Mouse (Mus musculus): ENCODE measurements at regions not wholly inside any gene's neighbourhood (a gene's known extent, or its start where the extent isn't known, plus 50 kb on each side); places are given as distances from the start of the nearest gene placed in this dataset.
A peak's percentile ranks its signal among the peaks of the same experiment; 100 is the strongest.

DNA sequence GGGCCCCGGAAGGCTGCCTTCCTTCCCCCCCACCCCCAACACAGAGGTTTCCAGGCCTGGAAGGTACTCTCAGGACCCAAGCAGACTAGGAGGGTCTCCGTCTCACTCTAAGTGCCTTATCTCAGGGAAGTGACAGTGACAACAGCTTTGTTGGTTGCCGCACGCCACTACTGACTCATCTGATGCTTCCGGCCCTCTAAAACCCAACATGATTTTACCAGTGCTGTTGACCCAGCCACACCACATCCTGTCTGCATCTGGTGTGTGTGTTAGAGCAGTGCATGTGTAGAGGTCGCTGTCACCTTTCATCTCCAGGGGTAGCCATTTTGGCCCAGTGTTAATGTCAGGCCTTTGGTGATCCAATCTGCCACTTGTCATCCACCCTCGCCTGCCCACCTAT, 206.5 kb downstream of the Rplp1 start:
- DNase-seq (ENCODE audit: low spot score in 2 of 2), result no peak

DNA sequence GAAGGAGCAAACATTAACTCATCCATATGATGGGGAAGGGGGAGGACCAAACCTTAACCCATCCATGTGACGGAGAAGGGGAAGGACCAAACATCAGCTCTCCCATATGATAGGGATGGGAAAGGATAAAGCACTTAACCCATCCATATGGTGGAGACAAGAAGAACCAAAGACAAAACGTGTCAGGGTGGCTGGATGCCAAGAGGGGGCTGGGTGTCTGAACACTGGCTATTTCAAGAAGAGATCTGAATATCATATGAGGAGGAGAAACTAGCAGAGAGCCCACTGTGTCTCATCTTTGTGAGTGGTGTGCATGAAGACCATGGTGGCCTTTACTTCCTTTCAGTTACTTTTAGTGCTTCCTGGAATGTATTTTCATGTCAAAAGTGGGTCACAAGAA, 207.0 kb downstream of the Rplp1 start:
- DNase-seq (ENCODE audit: low spot score in 2 of 2), result no peak

DNA sequence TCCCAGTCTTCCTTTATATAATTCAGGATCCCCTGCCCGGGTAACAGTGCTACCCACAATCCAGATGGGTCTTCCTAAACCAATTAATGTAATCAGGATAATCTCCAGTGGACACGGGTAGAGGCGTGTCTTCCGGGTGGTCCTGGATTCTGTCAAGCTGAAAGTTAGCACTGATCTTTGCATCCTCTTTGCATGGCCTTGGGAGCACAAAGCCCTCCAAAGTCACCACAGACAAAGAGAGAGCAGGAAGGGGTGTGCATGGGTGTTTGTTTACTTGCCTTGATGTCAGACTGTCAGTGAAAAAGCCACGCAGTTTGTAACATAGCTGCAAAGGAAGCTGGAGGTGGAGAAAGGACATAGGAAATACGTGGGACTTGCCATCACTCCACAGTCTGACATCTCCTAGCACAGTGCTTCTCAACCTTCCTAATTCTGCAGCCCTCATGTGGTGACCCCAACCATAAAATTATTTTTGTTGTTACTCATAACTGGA, 208.0 kb downstream of the Rplp1 start:
- no peak for DNase-seq (ENCODE audit: low spot score in 2 of 2)

DNA sequence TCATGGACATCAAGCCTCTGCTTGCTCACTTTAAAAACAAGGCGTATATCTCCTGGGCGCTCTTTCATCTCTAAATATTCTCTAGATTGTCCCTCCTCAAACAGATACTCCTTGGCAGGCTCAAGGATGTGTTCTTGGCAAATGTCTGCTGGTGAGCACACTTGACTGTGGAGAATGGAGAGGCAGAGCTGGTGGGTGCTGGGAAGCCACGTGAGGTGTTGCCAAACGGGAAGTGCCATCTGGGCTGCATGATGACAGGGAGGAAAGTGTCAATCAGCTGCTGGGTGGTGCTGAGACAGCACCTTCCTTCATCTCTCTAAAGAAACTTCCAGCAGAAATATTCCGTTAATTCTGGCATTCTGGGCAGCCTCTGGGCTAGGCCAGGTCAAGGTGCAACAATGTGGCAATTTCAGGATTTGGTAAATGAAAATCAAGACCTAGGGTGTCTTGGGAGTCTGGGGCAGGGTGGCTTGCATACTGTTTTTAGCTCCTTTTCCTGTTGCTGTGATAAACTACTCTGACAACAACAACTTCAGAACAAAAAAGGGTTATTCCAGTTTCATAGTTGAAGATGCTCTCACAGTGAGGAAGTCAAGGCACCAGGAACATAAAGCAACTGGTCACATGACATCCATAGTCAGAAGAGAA, 208.6 kb downstream of the Rplp1 start:
- no peak for DNase-seq (ENCODE audit: low spot score in 2 of 2)

DNA sequence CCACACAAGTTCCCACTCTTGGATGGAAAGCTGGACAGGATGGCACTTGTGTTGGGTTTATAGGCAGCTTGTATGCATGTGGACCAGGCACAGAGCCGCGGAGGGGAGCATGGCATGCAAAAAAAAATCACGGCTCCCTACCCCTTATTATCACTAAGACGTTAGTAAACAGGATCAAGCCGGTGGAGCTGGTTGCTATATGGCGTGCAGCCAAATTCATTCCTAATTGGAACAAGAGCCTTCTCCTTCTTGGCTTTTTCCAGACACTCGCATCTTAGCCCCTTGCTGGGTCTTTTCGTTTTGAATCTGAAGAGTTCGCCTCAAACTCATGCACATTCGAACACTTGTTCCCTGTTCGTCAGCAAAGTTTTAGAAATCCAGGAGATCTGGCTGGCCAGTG, 211.0 kb downstream of the Rplp1 start:
- no peak for DNase-seq (ENCODE audit: low spot score in 2 of 2)

DNA sequence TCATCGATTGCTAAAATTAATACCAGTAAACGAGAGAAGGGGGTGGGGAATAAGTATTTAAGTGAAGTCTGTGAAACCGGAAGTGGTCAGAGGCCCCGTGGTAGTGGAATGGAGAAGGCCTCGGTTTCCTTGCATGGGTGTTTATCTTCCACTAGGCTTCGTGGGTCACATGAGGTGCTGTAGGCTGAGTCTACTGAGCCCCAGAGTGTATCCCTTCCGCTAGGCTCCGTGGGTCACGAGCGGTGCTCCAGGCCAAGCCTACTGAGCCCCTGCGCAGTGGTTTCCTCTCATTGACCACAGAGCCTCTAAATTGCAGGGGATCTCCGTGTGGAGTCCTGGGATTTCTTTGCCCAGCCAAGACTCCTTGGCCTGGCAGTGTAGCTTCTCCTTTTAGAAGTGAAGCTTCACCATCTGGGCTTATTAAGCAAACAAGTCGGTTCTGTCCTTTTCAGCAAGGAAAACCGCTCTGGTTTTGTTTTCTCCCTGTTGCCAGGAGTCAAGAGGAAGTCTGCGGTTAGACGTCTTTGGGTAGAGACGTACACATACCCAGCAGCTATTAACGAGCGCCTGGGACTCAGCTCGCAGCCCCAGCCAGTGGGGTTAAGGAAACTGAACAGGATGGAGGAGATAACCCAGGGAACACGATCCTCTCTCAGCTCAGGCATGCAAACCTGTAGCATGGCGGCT, 211.9 kb downstream of the Rplp1 start:
- DNase-seq (ENCODE audit: low spot score in 2 of 2), result no peak

DNA sequence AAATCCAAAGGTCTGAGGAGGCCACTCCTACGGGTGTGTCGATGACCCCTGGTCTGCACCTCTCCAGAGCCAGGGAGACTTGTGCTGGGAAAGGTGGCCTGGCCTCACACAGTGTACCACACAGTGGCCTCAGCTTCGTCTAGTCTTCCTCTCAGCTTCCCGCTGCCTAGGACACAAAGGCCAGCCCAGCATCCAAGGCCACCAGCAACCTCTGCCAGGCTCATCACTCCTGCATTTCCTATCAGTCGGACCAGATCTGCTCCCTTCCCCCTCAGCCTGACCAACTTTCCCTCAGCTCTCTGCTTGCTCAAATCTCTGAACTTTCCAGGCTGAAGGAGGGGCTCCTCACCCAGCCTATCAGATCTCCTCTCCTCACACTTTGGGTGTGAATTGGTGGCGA, 213.8 kb downstream of the Rplp1 start:
- no peak for DNase-seq (ENCODE audit: low spot score in 2 of 2)

DNA sequence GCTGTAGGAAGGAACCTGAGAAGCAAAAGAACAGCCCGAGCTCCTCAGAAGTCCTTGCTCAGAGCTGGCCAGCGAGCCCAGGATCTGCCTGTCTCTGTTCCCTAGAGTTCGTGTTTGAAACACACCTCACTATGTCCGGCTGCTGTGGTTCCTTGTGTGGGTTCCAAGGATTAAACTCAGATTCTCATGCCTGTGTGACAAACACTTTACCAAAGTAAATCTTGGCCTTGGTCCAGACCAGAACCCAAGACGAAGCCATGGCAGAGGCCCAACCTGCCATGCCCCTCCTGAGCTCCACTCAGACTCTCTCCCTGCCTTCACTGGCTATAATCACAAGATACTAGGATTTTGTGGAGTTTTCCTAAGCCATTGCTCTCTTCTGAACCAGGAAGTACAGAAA, 214.7 kb downstream of the Rplp1 start:
- DNase-seq (ENCODE audit: low spot score in 2 of 2), result no peak

DNA sequence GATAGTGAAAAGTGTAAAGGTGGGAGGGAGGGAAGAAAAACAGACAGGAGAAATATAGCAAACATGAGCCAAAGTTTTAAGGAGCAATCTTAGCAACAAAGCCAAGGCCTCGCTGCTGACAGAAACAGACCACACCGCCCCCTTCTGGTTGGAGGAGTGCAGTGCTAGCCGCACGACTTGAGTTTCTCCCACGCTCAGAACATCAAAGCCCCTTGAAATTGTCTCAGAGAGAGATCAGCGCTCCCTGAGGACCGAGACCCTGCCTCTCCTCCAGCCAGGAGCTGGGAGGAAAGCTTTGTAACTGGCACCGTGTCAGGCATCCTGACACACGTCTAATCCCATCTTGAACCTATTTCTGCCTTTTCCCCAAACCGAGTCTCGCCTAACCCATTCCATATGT, 216.4 kb downstream of the Rplp1 start:
- DNase-seq (ENCODE audit: low spot score in 2 of 2), result peak; percentile 58 to 79

DNA sequence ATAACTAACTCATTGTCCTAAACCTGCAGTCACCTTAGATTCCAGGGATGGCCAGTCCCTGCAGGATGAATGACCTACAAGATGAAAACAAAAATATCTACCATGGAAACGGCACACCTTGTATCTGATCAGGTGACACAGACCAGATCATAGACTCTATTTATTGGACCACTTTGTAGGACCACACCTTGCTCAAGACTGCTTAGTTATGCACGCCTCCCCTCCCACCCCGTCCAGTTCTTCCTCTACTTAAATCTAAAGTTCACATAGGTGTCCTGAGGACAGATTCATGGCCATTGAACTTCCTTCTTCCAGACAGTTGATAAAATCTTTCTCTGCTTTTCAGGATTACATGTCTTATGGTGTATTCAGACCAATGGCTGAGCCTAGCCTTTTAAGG, 217.5 kb downstream of the Rplp1 start:
- DNase-seq (ENCODE audit: low spot score in 2 of 2), result no peak

DNA sequence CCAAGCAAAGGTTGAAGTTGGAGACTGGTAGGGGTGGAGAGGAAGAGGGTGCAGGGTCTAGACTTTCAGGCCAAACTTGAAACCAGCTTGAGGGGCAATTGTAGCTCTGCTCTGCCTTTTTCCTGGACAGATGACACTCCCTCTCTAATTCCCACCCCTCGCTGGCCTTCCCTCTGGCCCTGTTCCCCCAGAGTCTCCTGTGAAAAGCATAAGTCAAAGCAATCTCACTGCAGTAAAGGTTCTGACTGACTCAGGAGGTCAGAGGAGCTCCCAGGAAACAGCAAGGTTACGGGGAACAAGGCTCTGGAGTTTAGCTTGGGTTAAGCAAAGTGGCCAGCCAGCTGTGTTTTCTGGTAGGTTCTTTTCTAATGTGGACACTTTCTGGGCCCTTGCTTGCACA, 218.5 kb downstream of the Rplp1 start:
- DNase-seq (ENCODE audit: low spot score in 2 of 2), result no peak

DNA sequence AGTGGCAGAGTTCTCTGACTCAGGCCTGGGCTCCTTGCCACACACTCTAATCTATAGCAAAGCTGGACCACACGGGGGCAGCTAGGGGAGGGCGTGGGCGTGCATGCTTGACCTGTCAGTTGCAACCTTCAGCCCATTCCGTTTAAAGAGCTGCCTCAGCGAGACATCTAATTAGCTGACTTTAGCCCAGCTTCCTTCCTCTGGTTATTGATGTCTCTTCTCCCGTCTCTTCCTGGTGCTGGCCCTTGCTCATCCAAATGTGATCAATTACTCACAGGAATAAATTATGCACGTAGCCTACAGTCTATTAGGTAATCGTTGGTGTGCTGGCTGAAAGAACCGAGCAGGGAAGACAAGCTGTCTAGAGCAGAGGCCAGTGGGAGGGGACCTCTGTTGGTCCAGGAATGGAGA, 219.0 kb downstream of the Rplp1 start:
- DNase-seq (ENCODE audit: low spot score in 2 of 2), result no peak

DNA sequence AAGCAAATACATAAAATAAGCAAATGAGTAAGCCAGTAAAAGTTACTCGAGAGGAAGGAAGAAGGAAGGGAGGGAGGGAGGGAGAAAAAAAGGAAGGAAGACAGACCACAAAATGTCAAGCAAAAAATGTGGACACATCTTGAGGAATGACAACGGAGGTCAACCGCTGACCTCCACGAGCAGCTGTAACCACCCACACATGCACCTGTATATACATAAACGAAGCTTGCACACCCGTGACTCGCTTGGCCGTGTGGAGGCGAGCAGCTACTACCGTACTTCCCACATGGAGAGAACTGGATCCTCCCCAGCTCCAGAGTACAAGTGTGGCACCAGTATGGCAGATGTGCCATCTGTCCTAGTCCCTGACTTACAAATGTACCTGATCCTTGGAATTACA, 220.1 kb downstream of the Rplp1 start:
- DNase-seq (ENCODE audit: low spot score in 2 of 2), result no peak

DNA sequence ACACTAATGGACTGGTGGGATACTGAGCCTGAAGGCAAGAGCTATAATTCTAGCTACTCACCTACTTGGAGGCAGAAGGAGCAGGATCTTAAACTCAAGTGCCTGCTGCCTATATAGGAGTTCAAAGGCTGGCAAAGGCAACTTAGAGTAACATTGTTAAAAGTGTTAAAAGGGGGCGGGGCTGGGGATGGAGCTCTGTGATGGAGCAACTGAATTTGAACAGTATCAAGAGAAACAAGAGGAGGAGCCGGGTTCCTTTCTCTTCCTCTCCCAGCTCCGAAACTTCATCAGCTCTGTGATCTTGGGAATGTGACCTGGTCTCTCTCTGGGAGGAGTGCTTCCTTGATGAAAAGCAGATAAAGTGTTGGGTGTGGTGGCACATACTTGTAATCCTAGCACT, 223.6 kb downstream of the Rplp1 start:
- no peak for DNase-seq (ENCODE audit: low spot score in 2 of 2)

DNA sequence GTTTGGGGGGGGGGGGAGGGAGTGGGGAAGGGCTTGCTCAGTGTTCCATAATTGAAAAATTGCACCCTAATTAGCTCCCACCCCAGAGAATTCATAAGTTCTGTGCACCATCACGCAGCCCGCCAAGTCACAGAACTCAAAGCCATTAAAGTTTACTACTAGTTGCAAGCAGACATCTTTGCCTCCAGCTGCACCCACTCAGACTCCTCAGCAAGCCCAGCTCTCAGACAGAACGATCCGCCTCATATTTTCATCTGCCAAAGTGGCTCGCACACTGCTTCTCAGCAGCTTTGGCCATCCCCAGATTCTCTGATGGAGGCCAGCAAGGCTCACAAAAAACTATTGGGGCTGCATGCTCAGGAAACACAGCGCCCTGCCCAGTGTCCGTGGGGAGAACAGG, 224.4 kb downstream of the Rplp1 start:
- DNase-seq (ENCODE audit: low spot score in 2 of 2), result no peak

DNA sequence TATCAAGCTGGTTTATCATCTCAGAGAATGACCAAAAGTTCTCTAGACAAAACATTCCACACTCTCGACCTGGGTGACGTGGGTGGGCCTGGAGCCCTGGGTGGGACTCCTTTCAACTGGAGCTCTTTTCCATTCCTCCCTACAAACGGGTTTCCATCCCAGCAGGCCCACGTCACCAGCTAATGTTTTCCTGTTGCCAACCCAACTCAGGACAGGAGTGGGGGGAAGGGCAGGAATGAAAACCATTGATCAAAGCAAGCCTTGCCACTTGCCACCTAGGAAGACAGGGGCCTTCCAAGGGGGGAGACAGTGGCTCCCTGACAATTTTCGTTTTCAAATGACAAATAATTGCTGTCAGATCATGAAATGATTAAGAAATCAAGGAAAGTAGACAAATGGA, 224.8 kb downstream of the Rplp1 start:
- no peak for DNase-seq (ENCODE audit: low spot score in 2 of 2)

DNA sequence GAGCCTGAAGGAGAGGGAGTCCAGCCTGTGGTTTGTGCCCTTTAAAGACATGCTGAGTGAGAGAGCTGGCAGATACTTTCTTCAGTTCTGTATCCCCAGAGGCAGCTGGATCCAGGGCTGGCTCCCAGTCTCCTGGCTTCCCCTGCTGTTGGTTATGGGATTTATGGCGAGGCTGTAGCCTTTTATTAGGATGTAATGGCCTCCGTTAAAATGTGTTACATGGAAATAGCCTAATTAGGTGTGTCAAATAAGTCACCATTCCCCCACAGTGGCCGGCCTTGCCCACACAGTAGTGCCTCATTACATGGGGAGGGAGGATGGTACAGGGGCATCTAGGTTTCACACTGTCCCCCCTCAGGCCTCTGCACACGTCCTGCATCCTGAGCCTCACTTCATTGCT, 230.8 kb downstream of the Rplp1 start:
- no peak for DNase-seq (ENCODE audit: low spot score in 2 of 2)

DNA sequence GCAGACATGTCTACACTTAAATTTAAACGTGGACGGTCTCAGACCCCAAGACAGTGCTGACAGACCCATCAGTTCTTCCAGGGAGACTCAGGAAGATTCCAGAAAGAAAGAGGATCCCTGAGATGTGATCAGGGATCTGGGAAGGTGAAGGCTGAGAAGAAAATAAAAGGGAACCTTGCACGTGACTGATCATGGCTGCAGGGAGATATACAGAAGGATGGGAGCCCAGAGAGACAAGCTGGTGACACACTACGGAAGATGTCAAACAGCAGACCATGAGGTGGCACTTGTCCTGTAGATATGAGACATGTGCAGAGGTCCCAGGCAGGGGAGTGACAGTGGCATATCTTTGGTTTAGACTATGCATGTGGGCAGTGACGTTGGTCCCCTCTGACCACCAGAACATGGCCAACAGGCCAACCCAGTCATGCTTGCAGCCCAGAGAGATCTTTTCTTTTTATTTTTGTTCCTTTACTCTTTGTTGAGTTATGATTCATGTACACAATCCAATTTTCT, 231.5 kb downstream of the Rplp1 start:
- no peak for DNase-seq (ENCODE audit: low spot score in 2 of 2)

DNA sequence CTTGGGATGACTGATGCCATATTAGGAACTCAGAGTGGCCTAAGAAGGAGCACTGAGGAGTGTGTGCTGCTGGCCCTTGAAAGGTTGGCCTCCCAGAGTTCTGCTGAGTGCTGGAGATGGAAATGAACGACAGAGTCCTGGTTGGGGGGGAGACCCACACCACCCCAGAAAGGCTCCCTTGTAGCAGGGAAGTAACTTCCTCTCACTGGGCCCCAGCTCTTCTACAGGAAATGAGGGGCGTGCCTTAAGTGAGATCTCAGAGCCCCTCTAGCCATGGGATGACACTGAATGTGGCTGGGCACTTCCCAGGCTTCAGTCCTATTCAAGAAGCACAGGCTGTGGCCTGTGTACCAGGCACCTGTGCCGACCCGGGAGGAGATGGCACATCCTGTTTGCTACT, 232.0 kb downstream of the Rplp1 start:
- DNase-seq (ENCODE audit: low spot score in 2 of 2), result no peak

DNA sequence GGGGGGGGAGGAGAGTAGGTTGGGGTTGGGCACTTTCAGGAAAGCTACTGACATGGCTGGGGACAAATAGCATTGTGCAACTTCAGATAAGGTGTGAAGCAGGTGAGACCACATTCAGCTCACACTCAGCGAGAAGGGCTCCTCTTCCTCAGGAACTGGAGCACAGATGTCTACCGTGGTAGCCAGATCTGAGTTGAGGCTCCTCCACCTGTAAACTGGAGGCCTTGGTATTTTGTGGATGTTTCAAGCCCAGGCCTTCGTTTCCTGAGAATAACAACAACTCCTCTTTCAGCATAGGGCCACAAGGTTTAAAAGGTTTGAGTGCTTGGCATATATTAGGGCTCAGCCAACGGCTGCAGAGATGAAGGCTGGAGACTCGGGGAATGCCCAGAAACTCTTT, 232.9 kb downstream of the Rplp1 start:
- DNase-seq (ENCODE audit: low spot score in 2 of 2), result no peak

DNA sequence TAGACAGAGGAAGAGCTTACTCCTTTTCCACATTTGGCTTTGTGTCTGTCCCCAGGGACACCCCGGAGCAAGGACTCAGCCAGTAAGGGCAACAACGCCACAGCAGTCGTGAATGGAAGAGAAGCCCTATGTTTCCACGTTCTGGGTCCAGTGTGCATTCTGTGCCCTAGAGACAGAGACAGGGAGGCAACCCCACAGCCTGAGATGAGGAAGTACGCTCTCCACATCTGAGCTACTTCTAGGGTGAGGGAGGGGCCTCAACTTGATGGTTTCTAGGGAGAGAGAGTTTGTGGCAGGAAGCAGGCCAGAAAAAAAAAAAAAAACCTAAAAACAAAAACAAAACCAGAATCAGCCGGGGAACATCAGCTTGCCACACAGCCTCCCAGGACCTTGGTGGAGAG, 233.4 kb downstream of the Rplp1 start:
- DNase-seq (ENCODE audit: low spot score in 2 of 2), result no peak

DNA sequence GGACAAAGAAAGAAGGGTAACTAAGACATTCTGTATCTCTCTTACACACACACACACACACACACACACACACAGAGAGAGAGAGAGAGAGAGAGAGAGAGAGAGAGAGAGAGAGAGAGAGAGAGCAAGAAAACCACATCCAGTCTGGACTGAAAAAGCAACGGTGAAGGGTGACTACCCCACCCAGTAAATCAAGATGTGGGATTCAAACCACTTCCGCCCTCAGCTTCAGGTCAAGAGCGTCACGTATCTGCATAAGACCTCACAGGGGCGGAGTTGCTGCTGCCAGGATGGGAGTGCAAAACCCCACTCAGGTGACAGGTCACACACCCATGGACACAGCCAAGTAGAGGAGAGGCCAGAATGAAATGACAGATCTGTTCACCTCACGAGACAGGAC, 234.7 kb downstream of the Rplp1 start:
- DNase-seq (ENCODE audit: low spot score in 2 of 2), result no peak

DNA sequence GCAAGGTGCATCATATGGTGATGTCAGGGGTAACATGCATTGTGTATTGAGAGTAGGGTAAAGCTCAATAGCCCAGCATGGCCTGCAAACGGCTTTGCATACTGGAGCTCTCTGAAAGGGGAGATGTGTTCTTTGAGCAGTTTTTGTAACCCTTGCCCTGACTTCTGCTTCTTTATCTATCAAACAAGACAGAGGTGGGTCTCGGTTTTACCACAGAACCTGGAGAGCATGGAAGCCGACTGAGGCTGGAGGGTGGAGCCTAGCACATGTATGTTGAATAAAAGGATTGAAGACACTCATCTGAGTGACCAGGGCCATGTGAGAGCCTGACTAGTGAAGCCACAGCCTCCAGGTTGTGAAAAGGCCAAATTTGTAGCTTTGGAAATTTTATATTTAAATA, 236.7 kb downstream of the Rplp1 start:
- no peak for DNase-seq (ENCODE audit: low spot score in 2 of 2)
